Mouse (Mus musculus): ENCODE data around the gene Abi1. TPM values are rescaled to one million over a fixed set of nuclear protein-coding genes. Genes with fewer than 3 reads are reported as not detected.

The Abi1 gene
- total and polyA plus RNA-seq, 3 experiments = 31.9 to 69.8 TPM; not detected in 1

DNA sequence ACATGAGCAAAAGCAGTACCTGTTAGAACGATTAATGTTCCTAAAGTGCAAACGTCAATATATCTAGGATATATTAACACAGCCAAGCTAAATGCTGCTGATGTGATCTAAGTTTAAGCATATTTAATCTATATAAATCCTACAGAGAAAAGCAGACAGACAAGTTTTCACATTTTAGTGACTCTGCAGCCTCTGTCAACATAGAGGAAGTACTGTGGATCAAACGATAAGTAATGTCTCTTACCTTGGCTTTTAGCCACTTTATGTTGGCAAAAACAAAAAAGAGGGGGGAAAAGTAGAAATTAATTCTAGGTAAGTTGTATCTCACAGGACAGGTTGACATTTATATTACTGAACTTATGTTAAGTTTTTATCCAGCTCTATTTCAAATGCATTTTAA lies 77.1 kb downstream of the Abi1 start (continued):
- no peak for TF ChIP-seq ZKSCAN1 (IDR thresholded peaks at IDR 0.05; ENCODE audit: low read depth, low read length)

DNA sequence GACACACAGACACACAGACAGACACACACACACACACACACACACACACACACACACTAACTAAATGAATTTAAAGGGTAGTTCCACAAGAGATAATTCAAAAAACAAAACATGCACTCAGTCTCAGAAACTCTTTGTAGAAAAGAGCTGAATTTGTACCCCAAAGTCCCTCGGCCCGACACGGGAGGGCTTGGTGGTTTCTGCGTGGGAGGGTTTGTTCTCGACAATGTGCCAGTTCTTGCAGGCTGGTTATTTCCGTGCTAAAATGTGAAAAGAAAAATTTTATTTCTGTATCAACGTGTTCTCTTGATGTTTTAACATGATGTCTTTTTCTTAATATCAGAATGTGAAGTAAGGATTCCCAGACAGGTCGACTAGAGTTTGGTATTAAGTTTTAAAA lies 77.8 kb downstream of the Abi1 start:
- no peak for TF ChIP-seq CHD2 (IDR thresholded peaks at IDR 0.05; ENCODE audit: low read length)
- no peak for TF ChIP-seq BHLHE40 (IDR thresholded peaks at IDR 0.05; ENCODE audit: borderline replicate concordance, low read depth, low read length)
- TF ChIP-seq MEF2A (IDR thresholded peaks at IDR 0.05; ENCODE audit: extremely low read depth, insufficient replicate concordance, low read depth, low read length, poor library complexity, severe bottlenecking) = no peak
- TF ChIP-seq CTCF (IDR thresholded peaks at IDR 0.05 in 2 of 3, conservative IDR thresholded peaks at IDR 0.05 in 1 of 3; ENCODE audit: control insufficient read depth in 1 of 3, insufficient read depth in 1 of 3, low read depth in 2 of 3, low read length in 3 of 3, poor library complexity in 1 of 3, severe bottlenecking in 1 of 3) = no peak
- TF ChIP-seq MAX (IDR thresholded peaks at IDR 0.05; ENCODE audit: low read length) = no peak
- no peak for TF ChIP-seq GATA1 (IDR thresholded peaks at IDR 0.05; ENCODE audit: low read depth, low read length)
- no peak for TF ChIP-seq ZMIZ1 (IDR thresholded peaks at IDR 0.05; ENCODE audit: low read depth, low read length)
- peaks cover 0 to 22% of the 10 kb centered on the region in 2 experiments; a peak in 2 of 4 replicates for H3K36me3 ChIP-seq (ENCODE audit: control insufficient read depth in 1 of 2, insufficient read depth in 2 of 2, low read length in 2 of 2)
- no peak overlapping the region for H3K4me3 ChIP-seq (ENCODE audit: control insufficient read depth in 1 of 2, insufficient read depth in 1 of 2, low read depth in 2 of 2, low read length in 2 of 2)
- no peaks in the 10 kb centered on the region for H3K27me3 ChIP-seq (ENCODE audit: control insufficient read depth in 1 of 2, insufficient read depth in 2 of 2, low read length in 2 of 2)
- no peak for DNase-seq (ENCODE audit: low read depth, low spot score)
- no peaks in the 10 kb centered on the region for H3K9me3 ChIP-seq (replicated peaks; ENCODE audit: insufficient read depth, low read length)
- H3K27ac ChIP-seq (ENCODE audit: control insufficient read depth, low read depth, low read length) = no peak overlapping the region
- no peak overlapping the region for H3K9ac ChIP-seq (ENCODE audit: control insufficient read depth, low read depth, low read length, poor library complexity, severe bottlenecking)
- H3K79me2 ChIP-seq (ENCODE audit: control insufficient read depth, insufficient read depth, low read length, poor library complexity) = no peaks in the 10 kb centered on the region; the same call in 1 of the 2 replicates
- peaks cover 17 to 19% of the 10 kb centered on the region in 2 experiments for H3K4me1 ChIP-seq (ENCODE audit: control insufficient read depth in 1 of 2, insufficient read depth in 2 of 2, low read length in 2 of 2)

DNA sequence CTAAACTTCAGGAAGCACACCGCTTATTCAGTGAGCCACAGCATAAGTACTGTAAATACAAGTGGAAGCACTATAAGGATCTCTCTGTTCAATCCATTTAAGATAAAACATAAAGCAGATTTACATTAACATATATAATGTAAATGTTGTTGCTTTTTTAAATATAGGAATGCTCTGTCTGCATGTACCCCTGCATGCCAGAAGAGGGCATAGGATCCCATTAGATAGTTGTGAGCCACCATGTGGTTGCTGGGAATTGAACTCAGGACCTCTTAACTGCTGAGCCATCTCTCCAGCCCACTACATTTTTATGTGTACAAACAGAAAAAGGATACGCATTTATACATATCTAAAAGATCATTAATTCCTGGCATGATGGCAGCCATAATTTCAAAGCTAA lies 78.4 kb downstream of the Abi1 start:
- H3K27ac ChIP-seq (ENCODE audit: control insufficient read depth, low read depth, low read length) = no peak overlapping the region
- TF ChIP-seq MYC (IDR thresholded peaks at IDR 0.05; ENCODE audit: low read depth, low read length) (peak; percentile 60; the same call in 1 of the 2 replicates), GATA1 (IDR thresholded peaks at IDR 0.05; ENCODE audit: low read depth, low read length) (no peak), RCOR1 (IDR thresholded peaks at IDR 0.05; ENCODE audit: low read depth, low read length) (no peak), SMC3 (IDR thresholded peaks at IDR 0.05; ENCODE audit: low read depth, low read length) (peak; percentile 53), RAD21 (IDR thresholded peaks at IDR 0.05; ENCODE audit: low read depth, low read length) (peak; percentile 40), ZC3H11A (IDR thresholded peaks at IDR 0.05; ENCODE audit: low read depth, low read length) (peak; percentile 29; the same call in 1 of the 2 replicates), ZNF384 (IDR thresholded peaks at IDR 0.05; ENCODE audit: low read depth, low read length) (no peak), SIN3A (IDR thresholded peaks at IDR 0.05; ENCODE audit: low read length) (no peak), CTCF (IDR thresholded peaks at IDR 0.05 in 2 of 3, conservative IDR thresholded peaks at IDR 0.05 in 1 of 3; ENCODE audit: control insufficient read depth in 1 of 3, insufficient read depth in 1 of 3, low read depth in 2 of 3, low read length in 3 of 3, poor library complexity in 1 of 3, severe bottlenecking in 1 of 3) (peak in 2 of 3 experiments; percentile 34 to 47; a peak in 4 of 6 replicates)

More for the DNA sequence above, 78.4 kb downstream of the Abi1 start:
- Histone ChIP-seq H3K9ac (ENCODE audit: control insufficient read depth, low read depth, low read length, poor library complexity, severe bottlenecking) (no peak overlapping the region), H3K4me1 (ENCODE audit: control insufficient read depth in 1 of 2, insufficient read depth in 2 of 2, low read length in 2 of 2) (peaks cover 19 to 23% of the 10 kb centered on the region in 2 experiments), H3K79me2 (ENCODE audit: control insufficient read depth, insufficient read depth, low read length, poor library complexity) (no peaks in the 10 kb centered on the region; the same call in 1 of the 2 replicates), H3K27me3 (ENCODE audit: control insufficient read depth in 1 of 2, insufficient read depth in 2 of 2, low read length in 2 of 2) (no peaks in the 10 kb centered on the region), H3K9me3 (replicated peaks; ENCODE audit: insufficient read depth, low read length) (no peaks in the 10 kb centered on the region), H3K36me3 (ENCODE audit: control insufficient read depth in 1 of 2, insufficient read depth in 2 of 2, low read length in 2 of 2) (peaks cover 0 to 27% of the 10 kb centered on the region in 2 experiments; a peak in 2 of 4 replicates), H3K4me3 (ENCODE audit: control insufficient read depth in 1 of 2, insufficient read depth in 1 of 2, low read depth in 2 of 2, low read length in 2 of 2) (no peak overlapping the region)
- peak; percentile 35 for DNase-seq (ENCODE audit: low read depth, low spot score)
